Mouse (Mus musculus): ENCODE data around the gene Macf1.
A peak's percentile ranks its signal among the peaks of the same experiment; 100 is the strongest.

DNA sequence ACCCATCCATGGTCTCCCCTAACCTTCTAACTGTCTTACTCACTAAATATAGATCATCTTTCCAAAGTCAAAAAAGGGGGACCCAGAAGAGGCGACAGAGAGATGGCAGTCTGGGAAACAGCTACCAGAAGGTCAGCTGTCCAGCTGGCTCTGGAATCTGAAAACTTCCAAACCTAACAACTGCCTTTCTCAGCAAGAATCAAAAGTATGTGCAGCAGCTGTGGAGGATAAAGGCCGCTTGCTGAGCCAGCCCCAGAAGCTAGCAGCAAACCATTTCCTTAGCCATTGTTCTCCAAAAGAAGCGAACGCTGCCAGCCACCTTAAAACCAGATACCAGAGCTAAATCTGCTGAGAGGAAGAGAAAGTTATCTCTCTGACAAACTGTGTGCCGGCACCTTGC, 59.7 kb downstream of the Macf1 start:
- peak; percentile 5 for TF ChIP-seq USF1 (IDR thresholded peaks at IDR 0.05; ENCODE audit: low read depth)
- TF ChIP-seq POLR2A (IDR thresholded peaks at IDR 0.05; ENCODE audit: insufficient read length, low read depth), result no peak
- TF ChIP-seq POLR2AphosphoS2 (IDR thresholded peaks at IDR 0.05; ENCODE audit: insufficient read length, low read depth), result no peak
- TF ChIP-seq TCF3 (IDR thresholded peaks at IDR 0.05; ENCODE audit: insufficient read length, low read depth), result peak; percentile 57
- peak; percentile 52 to 99 (median 93) for TF ChIP-seq MYOG (IDR thresholded peaks at IDR 0.05; ENCODE audit: control insufficient read depth in 1 of 3, insufficient read depth in 1 of 3, insufficient read length in 2 of 3, low read depth in 2 of 3)
- TF ChIP-seq TCF12 (IDR thresholded peaks at IDR 0.05; ENCODE audit: insufficient read depth, poor library complexity, severe bottlenecking), result peak; percentile 92
- no peak for TF ChIP-seq MAX (IDR thresholded peaks at IDR 0.05; ENCODE audit: low read depth)
